Comparison of ENCODE assay signal across 9 mouse cellular contexts in the genomic region with DNA sequence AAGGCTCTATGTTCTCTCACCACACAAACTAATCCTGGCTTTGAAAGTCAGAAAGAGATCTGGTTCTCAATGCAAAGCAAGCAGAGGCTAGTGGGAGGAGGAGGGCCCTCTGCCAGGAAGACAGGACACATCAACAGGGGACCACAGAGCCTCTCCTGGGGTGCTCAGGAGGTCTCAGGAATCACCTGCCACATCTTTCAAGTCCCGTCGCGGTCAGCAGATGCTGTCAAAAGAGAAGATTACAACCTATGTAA. TPM values are rescaled to one million over a fixed set of nuclear protein-coding genes. Genes with fewer than 3 reads are reported as not detected.
DNase-seq lines count a peak whose midpoint lies in the region; ATAC-seq lines count a peak whose summit lies in the region.
"Had no signal": no experiment of that assay in that cellular context is flagged by ENCODE, and none has a peak within 500 bp of the region (broad histone marks: within the 10 kb centered on the region; RNA-seq: fewer than 3 reads in every experiment).

No protein-coding gene starts in this region.

- no peaks in the 10 kb centered on the region for H3K9me3 ChIP-seq in liver, embryonic 11.5 days (ENCODE audit: control insufficient read depth, low read length)
- H3K9me3 ChIP-seq in embryonic facial prominence, embryonic 14.5 days (ENCODE audit: control insufficient read depth, low read length) = no peaks in the 10 kb centered on the region
- no peaks in the 10 kb centered on the region for H3K9me3 ChIP-seq in intestine, embryonic 16.5 days (ENCODE audit: control insufficient read depth, low read length)
- H3K9me3 ChIP-seq in neural tube, embryonic 14.5 days (ENCODE audit: control insufficient read depth, low read length) = no peaks in the 10 kb centered on the region

- no peak for ATAC-seq in liver, embryonic 11.5 days (replicated peaks; ENCODE audit: low FRiP score)
- no peak for ATAC-seq in embryonic facial prominence, embryonic 14.5 days (ENCODE audit: low read depth)
- ATAC-seq in intestine, embryonic 16.5 days = no peak
- no peak for ATAC-seq in neural tube, embryonic 14.5 days (ENCODE audit: low read depth)

- H3K27ac ChIP-seq in liver, embryonic 11.5 days (ENCODE audit: low read depth, low read length) = peak overlapping the region; percentile 59; the same call in 1 of the 2 replicates
- H3K27ac ChIP-seq in embryonic facial prominence, embryonic 14.5 days (replicated peaks; ENCODE audit: low read depth, low read length) = no peak overlapping the region
- H3K27ac ChIP-seq in intestine, embryonic 16.5 days (ENCODE audit: low read length) = no peak overlapping the region
- H3K27ac ChIP-seq in neural tube, embryonic 14.5 days (ENCODE audit: low read depth, low read length) = no peak overlapping the region

- peak overlapping the region; percentile 54 for H3K4me2 ChIP-seq in liver, embryonic 11.5 days
- peak overlapping the region; percentile 38 for H3K4me2 ChIP-seq in embryonic facial prominence, embryonic 14.5 days (ENCODE audit: low read depth, low read length)
- H3K4me2 ChIP-seq in intestine, embryonic 16.5 days (ENCODE audit: low read depth, low read length) = peak overlapping the region; percentile 30; the same call in 1 of the 2 replicates
- 0 out of 2 replicates have a peak overlapping the region, but pooled peaks have one; percentile 20 for H3K4me2 ChIP-seq in neural tube, embryonic 14.5 days (ENCODE audit: low read depth, low read length)

- no peaks in the 10 kb centered on the region for H3K36me3 ChIP-seq in liver, embryonic 11.5 days (ENCODE audit: control insufficient read depth, insufficient read depth, low read length)
- no peaks in the 10 kb centered on the region for H3K36me3 ChIP-seq in embryonic facial prominence, embryonic 14.5 days (ENCODE audit: control insufficient read depth, insufficient read depth, low read length)
- H3K36me3 ChIP-seq in intestine, embryonic 16.5 days (ENCODE audit: control insufficient read depth, insufficient read depth, low read length) = no peaks in the 10 kb centered on the region
- H3K36me3 ChIP-seq in neural tube, embryonic 14.5 days (ENCODE audit: control insufficient read depth, insufficient read depth, low read length) = no peaks in the 10 kb centered on the region

- peak overlapping the region; percentile 21; the same call in 1 of the 2 replicates for H3K9ac ChIP-seq in liver, embryonic 11.5 days (ENCODE audit: low read depth, low read length)
- H3K9ac ChIP-seq in embryonic facial prominence, embryonic 14.5 days (ENCODE audit: low read depth, low read length) = no peak overlapping the region
- peak overlapping the region; percentile 51; the same call in 1 of the 2 replicates for H3K9ac ChIP-seq in intestine, embryonic 16.5 days (ENCODE audit: low read depth, low read length)
- H3K9ac ChIP-seq in neural tube, embryonic 14.5 days (replicated peaks; ENCODE audit: low read depth, low read length) = no peak overlapping the region

- DNase-seq in liver, embryonic 11.5 days (ENCODE audit: low spot score) = no peak
- DNase-seq in liver = no peak
- DNase-seq in embryonic facial prominence, embryonic 14.5 days (ENCODE audit: low spot score) = no peak
- DNase-seq in gastrocnemius, postnatal 25 days = no peak
- DNase-seq in lung, postnatal 25 days (ENCODE audit: low spot score) = no peak
- DNase-seq in embryo, embryonic 10 days (ENCODE audit: low spot score) = no peak
- DNase-seq: lung, adult 18-20 months had no signal

- 0 out of 2 replicates have a peak overlapping the region, but pooled peaks have one; percentile 1 for H3K4me3 ChIP-seq in liver, embryonic 11.5 days (ENCODE audit: low read depth, low read length)
- no peak overlapping the region for H3K4me3 ChIP-seq in embryonic facial prominence, embryonic 14.5 days (ENCODE audit: low read depth, low read length)
- H3K4me3 ChIP-seq in intestine, embryonic 16.5 days (ENCODE audit: low read length) = no peak overlapping the region
- no peak overlapping the region for H3K4me3 ChIP-seq in neural tube, embryonic 14.5 days (ENCODE audit: low read depth, low read length)

- H3K27me3 ChIP-seq in liver, embryonic 11.5 days (replicated peaks; ENCODE audit: control insufficient read depth, insufficient read depth, low read length) = no peaks in the 10 kb centered on the region
- no peaks in the 10 kb centered on the region for H3K27me3 ChIP-seq in embryonic facial prominence, embryonic 14.5 days (replicated peaks; ENCODE audit: control insufficient read depth, insufficient read depth, low read length)
- no peaks in the 10 kb centered on the region for H3K27me3 ChIP-seq in intestine, embryonic 16.5 days (replicated peaks; ENCODE audit: control insufficient read depth, insufficient read depth, low read length)
- H3K27me3 ChIP-seq in neural tube, embryonic 14.5 days (ENCODE audit: control insufficient read depth, insufficient read depth, low read length) = no peaks in the 10 kb centered on the region

- WGBS in liver, embryonic 11.5 days = 13% methylated on average over 3 of the region's 3 CpGs
- 14% methylated on average over 3 of the region's 3 CpGs for WGBS in embryonic facial prominence, embryonic 14.5 days
- 29% methylated on average over 3 of the region's 3 CpGs for WGBS in intestine, embryonic 16.5 days
- WGBS in neural tube, embryonic 14.5 days = 22% methylated on average over 3 of the region's 3 CpGs

- H3K4me1 ChIP-seq in liver, embryonic 11.5 days (replicated peaks; ENCODE audit: control insufficient read depth, insufficient read depth, low read length) = peaks cover 43% of the 10 kb centered on the region
- H3K4me1 ChIP-seq in embryonic facial prominence, embryonic 14.5 days (ENCODE audit: control insufficient read depth, insufficient read depth, low read length) = no peaks in the 10 kb centered on the region
- H3K4me1 ChIP-seq in intestine, embryonic 16.5 days (ENCODE audit: control insufficient read depth, insufficient read depth, low read length) = peaks cover 10% of the 10 kb centered on the region; the same call in 1 of the 2 replicates
- no peaks in the 10 kb centered on the region for H3K4me1 ChIP-seq in neural tube, embryonic 14.5 days (ENCODE audit: control insufficient read depth, insufficient read depth, low read length)

RNA-seq across cellular contexts. Expression of a gene that starts 12.6 kb away (rescaled TPM):
- 31.2 and 35.4 TPM in 2 replicates for polyA plus RNA-seq in liver, embryonic 11.5 days (2014; fragmentation: Nextera tagmentation; extraction: Ambion mirVana)
- polyA plus RNA-seq in embryonic facial prominence, embryonic 14.5 days (2014; fragmentation: Nextera tagmentation; extraction: Ambion mirVana) = 37.5 and 40.9 TPM in 2 replicates
- 52.6 and 61.6 TPM in 2 replicates for polyA plus RNA-seq in intestine, embryonic 16.5 days (2015; fragmentation: Nextera tagmentation; extraction: Ambion mirVana)
- 6.1 and 10.6 TPM in 2 replicates for polyA plus RNA-seq in neural tube, embryonic 14.5 days (2014; fragmentation: Nextera tagmentation; extraction: Ambion mirVana)
- 10 to 100 TPM; 21.5 to 22.4 TPM for total RNA-seq in gastrocnemius, postnatal 25 days (2021)

Comparison
In these comparisons a context has a peak if more than half of its experiments do, and no peak if none do; other contexts are left out.
1. H3K9ac ChIP-seq: peak in liver, embryonic 11.5 days (single experiment) and intestine, embryonic 16.5 days (single experiment); none in embryonic facial prominence, embryonic 14.5 days (single experiment) and neural tube, embryonic 14.5 days (single experiment).
2. Peak in every context shown above with its lines, with median percentiles within 50 percentile points of each other: H3K4me2 ChIP-seq.